Mouse (Mus musculus): ENCODE results near the gene Tdo2. TPM values are rescaled to one million over a fixed set of nuclear protein-coding genes. Genes with fewer than 3 reads are reported as not detected.

Gene Tdo2
- polyA plus RNA-seq, 1 experiment from 2014 or later = 0.09 TPM

- no peaks in the 10 kb centered on the region for H3K27me3 ChIP-seq
- no peak overlapping the region for H3K4me2 ChIP-seq (replicated peaks)
- no peak overlapping the region for H3K27ac ChIP-seq
- no peak for ATAC-seq (ENCODE audit: insufficient number of reproducible peaks, insufficient read depth, low FRiP score, low TSS enrichment)
- no peak overlapping the region for H3K4me3 ChIP-seq
- H3K36me3 ChIP-seq = no peaks in the 10 kb centered on the region
- H3K4me1 ChIP-seq = no peaks in the 10 kb centered on the region
- no peaks in the 10 kb centered on the region for H3K9me3 ChIP-seq
- no peak overlapping the region for H3K9ac ChIP-seq
- 83% methylated on average over 8 of the region's 8 CpGs for WGBS
These were observed 7.3 kb upstream of the Tdo2 start for GRCm38 (mm10) chr3:81983120-81983895.

- Histone ChIP-seq H3K4me1 (no peaks in the 10 kb centered on the region), H3K4me2 (replicated peaks) (no peak within 1 kb of the TSS), H3K4me3 (no peak within 1 kb of the TSS), H3K36me3 (no peaks in the 10 kb centered on the region), H3K9ac (no peak within 1 kb of the TSS), H3K27ac (no peak within 1 kb of the TSS), H3K27me3 (no peaks in the 10 kb centered on the region), H3K9me3 (no peaks in the 10 kb centered on the region)
- ATAC-seq (ENCODE audit: insufficient number of reproducible peaks, insufficient read depth, low FRiP score, low TSS enrichment) = no peak
- 88% methylated on average over 5 of the region's 5 CpGs for WGBS
These were observed 6.0 kb upstream of the Tdo2 start, which contains the start of gene Asic5 for GRCm38 (mm10) chr3:81981990-81982389. Gene Asic5 (plus strand): TSS chr3:81982290.

GRCm38 (mm10) chr3:81981576-81981975, 5.6 kb upstream of the Tdo2 start:
- Histone ChIP-seq H3K36me3 (no peaks in the 10 kb centered on the region), H3K4me2 (replicated peaks) (no peak overlapping the region), H3K27me3 (no peaks in the 10 kb centered on the region), H3K4me3 (no peak overlapping the region), H3K27ac (no peak overlapping the region), H3K4me1 (no peaks in the 10 kb centered on the region), H3K9ac (no peak overlapping the region), H3K9me3 (no peaks in the 10 kb centered on the region)
- WGBS = 94% methylated on average over 5 of the region's 5 CpGs
- no peak for ATAC-seq (ENCODE audit: insufficient number of reproducible peaks, insufficient read depth, low FRiP score, low TSS enrichment)

GRCm38 (mm10) chr3:81975607-81976006, 395 bp downstream of the Tdo2 start:
- H3K4me3 ChIP-seq = no peak overlapping the region
- H3K4me1 ChIP-seq = no peaks in the 10 kb centered on the region
- no peak overlapping the region for H3K27ac ChIP-seq
- H3K9ac ChIP-seq = no peak overlapping the region
- no peaks in the 10 kb centered on the region for H3K27me3 ChIP-seq
- no peaks in the 10 kb centered on the region for H3K9me3 ChIP-seq
- ATAC-seq (ENCODE audit: insufficient number of reproducible peaks, insufficient read depth, low FRiP score, low TSS enrichment) = no peak
- H3K4me2 ChIP-seq (replicated peaks) = no peak overlapping the region
- H3K36me3 ChIP-seq = no peaks in the 10 kb centered on the region
- WGBS = 77% methylated on average over 4 of the region's 4 CpGs

GRCm38 (mm10) chr3:81964596-81964995, 11.4 kb downstream of the Tdo2 start:
- no peak overlapping the region for H3K4me3 ChIP-seq
- no peaks in the 10 kb centered on the region for H3K4me1 ChIP-seq
- H3K36me3 ChIP-seq = no peaks in the 10 kb centered on the region
- no peak for ATAC-seq (ENCODE audit: insufficient number of reproducible peaks, insufficient read depth, low FRiP score, low TSS enrichment)
- no peak overlapping the region for H3K4me2 ChIP-seq (replicated peaks)
- 72% methylated on average over 3 of the region's 3 CpGs for WGBS
- H3K9ac ChIP-seq = no peak overlapping the region
- no peaks in the 10 kb centered on the region for H3K9me3 ChIP-seq
- no peaks in the 10 kb centered on the region for H3K27me3 ChIP-seq
- H3K27ac ChIP-seq = no peak overlapping the region

- H3K27me3 ChIP-seq = no peaks in the 10 kb centered on the region
- no peak overlapping the region for H3K4me3 ChIP-seq
- 60% methylated on average over 5 of the region's 5 CpGs for WGBS
- H3K27ac ChIP-seq = no peak overlapping the region
- no peak for ATAC-seq (ENCODE audit: insufficient number of reproducible peaks, insufficient read depth, low FRiP score, low TSS enrichment)
- no peak overlapping the region for H3K4me2 ChIP-seq (replicated peaks)
- H3K9me3 ChIP-seq = no peaks in the 10 kb centered on the region
- H3K4me1 ChIP-seq = no peaks in the 10 kb centered on the region
- H3K9ac ChIP-seq = no peak overlapping the region
- H3K36me3 ChIP-seq = no peaks in the 10 kb centered on the region
These were observed 12.2 kb downstream of the Tdo2 start for GRCm38 (mm10) chr3:81963768-81964167.

GRCm38 (mm10) chr3:81961336-81961735, 14.7 kb downstream of the Tdo2 start:
- no peaks in the 10 kb centered on the region for H3K36me3 ChIP-seq
- 83% methylated on average over 5 of the region's 5 CpGs for WGBS
- H3K4me3 ChIP-seq = no peak overlapping the region
- no peak overlapping the region for H3K4me2 ChIP-seq (replicated peaks)
- ATAC-seq (ENCODE audit: insufficient number of reproducible peaks, insufficient read depth, low FRiP score, low TSS enrichment) = no peak
- no peaks in the 10 kb centered on the region for H3K4me1 ChIP-seq
- H3K27me3 ChIP-seq = no peaks in the 10 kb centered on the region
- H3K9ac ChIP-seq = no peak overlapping the region
- no peaks in the 10 kb centered on the region for H3K9me3 ChIP-seq
- no peak overlapping the region for H3K27ac ChIP-seq

- WGBS = 73% methylated on average over 5 of the region's 5 CpGs
These were observed 18.5 kb downstream of the Tdo2 start for GRCm38 (mm10) chr3:81957484-81957883.

GRCm38 (mm10) chr3:81951785-81952184, 24.2 kb downstream of the Tdo2 start:
- no peak for ATAC-seq (ENCODE audit: insufficient number of reproducible peaks, insufficient read depth, low FRiP score, low TSS enrichment)
- Histone ChIP-seq H3K27me3 (no peaks in the 10 kb centered on the region), H3K4me1 (no peaks in the 10 kb centered on the region), H3K4me2 (replicated peaks) (no peak overlapping the region), H3K27ac (no peak overlapping the region), H3K4me3 (no peak overlapping the region), H3K9me3 (no peaks in the 10 kb centered on the region), H3K36me3 (no peaks in the 10 kb centered on the region), H3K9ac (no peak overlapping the region)
- 76% methylated on average over 2 of the region's 2 CpGs for WGBS

More at GRCm38 (mm10) chr3:81957484-81957883, 18.5 kb downstream of the Tdo2 start:
- Histone ChIP-seq H3K4me2 (replicated peaks) (no peak overlapping the region), H3K9me3 (no peaks in the 10 kb centered on the region), H3K27me3 (no peaks in the 10 kb centered on the region), H3K4me1 (no peaks in the 10 kb centered on the region), H3K9ac (no peak overlapping the region), H3K4me3 (no peak overlapping the region), H3K36me3 (no peaks in the 10 kb centered on the region), H3K27ac (no peak overlapping the region)
- no peak for ATAC-seq (ENCODE audit: insufficient number of reproducible peaks, insufficient read depth, low FRiP score, low TSS enrichment)

- Histone ChIP-seq H3K9me3 (no peaks in the 10 kb centered on the region), H3K9ac (no peak overlapping the region), H3K4me1 (no peaks in the 10 kb centered on the region), H3K27me3 (no peaks in the 10 kb centered on the region), H3K4me2 (replicated peaks) (no peak overlapping the region), H3K4me3 (no peak overlapping the region), H3K27ac (no peak overlapping the region), H3K36me3 (no peaks in the 10 kb centered on the region)
- 75% methylated on average over 1 of the region's 1 CpGs for WGBS
- ATAC-seq (ENCODE audit: insufficient number of reproducible peaks, insufficient read depth, low FRiP score, low TSS enrichment) = no peak
These were observed 27.0 kb downstream of the Tdo2 start for GRCm38 (mm10) chr3:81949048-81949447.

GRCm38 (mm10) chr3:81944851-81945393, 31.1 kb downstream of the Tdo2 start:
- ATAC-seq (ENCODE audit: insufficient number of reproducible peaks, insufficient read depth, low FRiP score, low TSS enrichment) = no peak
- no peak overlapping the region for H3K4me2 ChIP-seq (replicated peaks)
- H3K4me3 ChIP-seq = no peak overlapping the region
- H3K4me1 ChIP-seq = no peaks in the 10 kb centered on the region
- no peaks in the 10 kb centered on the region for H3K9me3 ChIP-seq
- no peaks in the 10 kb centered on the region for H3K36me3 ChIP-seq
- no peak overlapping the region for H3K27ac ChIP-seq
- no peaks in the 10 kb centered on the region for H3K27me3 ChIP-seq
- H3K9ac ChIP-seq = no peak overlapping the region
- 81% methylated on average over 7 of the region's 7 CpGs for WGBS

GRCm38 (mm10) chr3:81943097-81943496, 32.9 kb downstream of the Tdo2 start:
- Histone ChIP-seq H3K4me3 (no peak overlapping the region), H3K4me2 (replicated peaks) (no peak overlapping the region), H3K9me3 (no peaks in the 10 kb centered on the region), H3K4me1 (0 out of 2 replicates have a peak, but pooled peaks cover 4% of the 10 kb centered on the region), H3K27me3 (no peaks in the 10 kb centered on the region), H3K36me3 (no peaks in the 10 kb centered on the region), H3K9ac (no peak overlapping the region), H3K27ac (no peak overlapping the region)
- no peak for ATAC-seq (ENCODE audit: insufficient number of reproducible peaks, insufficient read depth, low FRiP score, low TSS enrichment)
- WGBS = 82% methylated on average over 3 of the region's 3 CpGs
